Mouse (Mus musculus) granulocyte monocyte progenitor cell, adult 5-6 weeks (primary cell): Measurements from ENCODE around the gene Atp1b3. TPM values are rescaled to one million over a fixed set of nuclear protein-coding genes. Genes with fewer than 3 reads are reported as not detected.

ENCODE experiments used
- ATAC-seq: replicated peaks from 2 replicates; pipeline ENCODE4 v1.8.0; 2016; ENCODE audit warnings: mild to moderate bottlenecking, moderate TSS enrichment, inconsistent platforms; ENCODE audit not compliant: poor library complexity, severe bottlenecking
- total RNA-seq, 2 experiments: library from RNA; stranded (forward) in 1 of 2; stranded (reverse) in 1 of 2; fragments of 200-712, 200-1000 nt in 1 of 2; fragments of >200 nt in 1 of 2; fragmentation: Nextera tagmentation in 1 of 2; gene quantifications; 2 replicates each; pipeline ENCODE4 v1.2.3; 2014 to 2017

Gene Atp1b3
- total RNA-seq, 2 experiments from 2014 or later, result 124 to 125 TPM

GRCm38 (mm10) chr9:96299324-96300008 lies 64.8 kb downstream of the Atp1b3 start:
- no peak for ATAC-seq

GRCm38 (mm10) chr9:96292144-96292543 lies 72.1 kb downstream of the Atp1b3 start:
- ATAC-seq, result no peak

GRCm38 (mm10) chr9:96284916-96285315 lies 79.3 kb downstream of the Atp1b3 start:
- ATAC-seq, result no peak

Other genes starting within 250 kb of the Atp1b3 start
- gene Gk5, start 245.1 kb downstream of the Atp1b3 start, total RNA-seq (2014; fragmentation: Nextera tagmentation), result 2.4 and 3.0 TPM in 2 replicates
- gene Gk5, start 245.1 kb downstream of the Atp1b3 start, total RNA-seq (2017), result 3.1 and 5.5 TPM in 2 replicates
- gene Tfdp2, start 168.2 kb downstream of the Atp1b3 start, total RNA-seq (2014; fragmentation: Nextera tagmentation), result 13.1 and 24.4 TPM in 2 replicates
- gene Tfdp2, start 168.2 kb downstream of the Atp1b3 start, total RNA-seq (2017), result 35.9 and 38.8 TPM in 2 replicates
- gene Rnf7, start 114.2 kb upstream of the Atp1b3 start, total RNA-seq (2014; fragmentation: Nextera tagmentation), result 109 and 110 TPM in 2 replicates
- 53.9 and 72.0 TPM in 2 replicates for gene Rnf7, start 114.2 kb upstream of the Atp1b3 start, total RNA-seq (2017)
- gene Gm28729, start 160.8 kb upstream of the Atp1b3 start, total RNA-seq (2014; fragmentation: Nextera tagmentation), result not detected in 2 replicates
- not detected in 2 replicates for gene Gm28729, start 160.8 kb upstream of the Atp1b3 start, total RNA-seq (2017)